Mouse (Mus musculus): ENCODE data around the gene Zcwpw1.
"Not testable (repeated sequence)": the region's sequence is repeated elsewhere in the genome, so short reads cannot be mapped to it uniquely, and the experiment has no call there.

The Zcwpw1 gene

GRCm38 (mm10) chr5:137835966-137836520 lies 48.4 kb downstream of the Zcwpw1 start, which contains the start of gene Pilra:
Pilra (minus strand) TSS chr5:137836281.
- not testable (repeated sequence) for DNase-seq (ENCODE audit: low spot score)

GRCm38 (mm10) chr5:137836611-137837010 lies 49.0 kb downstream of the Zcwpw1 start:
- DNase-seq (ENCODE audit: low spot score), result no peak

- DNase-seq (ENCODE audit: low spot score), result not testable (repeated sequence)
Measured at GRCm38 (mm10) chr5:137837110-137837509, 49.5 kb downstream of the Zcwpw1 start.

DNA sequence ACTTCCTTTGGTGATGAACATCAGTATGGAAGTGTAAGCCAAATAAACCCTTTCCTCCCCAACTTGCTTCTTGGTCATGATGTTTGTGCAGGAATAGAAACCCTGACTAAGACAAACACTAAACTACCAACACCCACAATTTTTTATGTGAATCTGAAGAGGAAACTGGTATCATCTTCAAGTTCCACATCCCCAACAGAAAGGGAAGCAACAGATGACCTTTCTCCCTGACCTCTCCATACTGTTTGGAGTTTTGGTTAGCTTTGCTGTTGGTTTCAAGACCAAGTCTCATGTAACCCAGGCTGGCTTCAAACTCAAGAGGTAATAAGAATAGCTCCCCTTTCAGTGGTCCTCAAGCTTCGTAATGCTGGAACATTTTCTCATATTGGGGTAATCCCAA lies 62.7 kb downstream of the Zcwpw1 start:
- not testable (repeated sequence) for DNase-seq (ENCODE audit: low spot score)

GRCm38 (mm10) chr5:137854907-137855306 lies 67.3 kb downstream of the Zcwpw1 start:
- DNase-seq (ENCODE audit: low spot score), result not testable (repeated sequence)

- not testable (repeated sequence) for DNase-seq (ENCODE audit: low spot score)
Measured at GRCm38 (mm10) chr5:137856870-137857269, 69.3 kb downstream of the Zcwpw1 start.

- not testable (repeated sequence) for DNase-seq (ENCODE audit: low spot score)
Measured at GRCm38 (mm10) chr5:137857960-137858710, 70.5 kb downstream of the Zcwpw1 start, which contains the start of gene Pilrb1. Pilrb1 (minus strand) TSS chr5:137858106.

DNA sequence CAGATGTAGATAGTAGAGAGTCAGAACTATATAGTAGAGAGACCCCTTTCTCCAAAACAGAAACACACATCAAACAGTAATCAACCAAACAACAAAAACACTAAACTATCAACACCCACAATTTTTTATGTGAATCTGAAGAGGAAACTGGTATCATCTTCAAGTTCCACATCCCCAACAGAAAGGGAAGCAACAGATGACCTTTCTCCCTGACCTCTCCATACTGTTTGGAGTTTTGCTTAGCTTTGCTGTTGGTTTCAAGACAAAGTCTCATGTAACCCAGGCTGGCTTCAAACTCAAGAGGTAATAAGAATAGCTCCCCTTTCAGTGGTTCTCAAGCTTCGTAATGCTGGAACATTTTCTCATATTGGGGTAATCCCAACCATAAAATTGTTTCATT lies 76.4 kb downstream of the Zcwpw1 start:
- DNase-seq (ENCODE audit: low spot score), result not testable (repeated sequence)

GRCm38 (mm10) chr5:137868600-137868999 lies 81.0 kb downstream of the Zcwpw1 start:
- not testable (repeated sequence) for DNase-seq (ENCODE audit: low spot score)

- DNase-seq (ENCODE audit: low spot score), result not testable (repeated sequence)
Measured at GRCm38 (mm10) chr5:137871644-137872380, 84.2 kb downstream of the Zcwpw1 start, which contains the start of gene Pilrb2. Pilrb2 (minus strand) TSS chr5:137871815.

Data from urinary bladder, postnatal 10 days (tissue).